Mouse (Mus musculus) forebrain, embryonic 12.5 days (tissue): ENCODE data around the gene Pelp1. TPM values are rescaled to one million over a fixed set of nuclear protein-coding genes. Genes with fewer than 3 reads are reported as not detected.
"Not testable (repeated sequence)": the region's sequence is repeated elsewhere in the genome, so short reads cannot be mapped to it uniquely, and the experiment has no call there.

Experiments used
- ATAC-seq: fragments of 200-750 bp; cut with Nextera tagmentation; 2 replicates; pipeline ENCODE4 v1.8.0; 2017; ENCODE audit warnings: moderate TSS enrichment; ENCODE audit not compliant: low FRiP score
- H3K27ac ChIP-seq: fragments of 300-500 bp; sonication (generic); 2 replicates; pipeline ENCODE4 v1.5.1; 2016; ENCODE audit warnings: mild to moderate bottlenecking
- H3K27me3 ChIP-seq: fragments of 300-500 bp; sonication (generic); 2 replicates; pipeline ENCODE4 v1.6.1; 2016; ENCODE audit warnings: mild to moderate bottlenecking
- H3K36me3 ChIP-seq: fragments of 300-500 bp; sonication (generic); replicated peaks from 2 replicates; pipeline ENCODE4 v1.6.1; 2016; ENCODE audit warnings: mild to moderate bottlenecking
- H3K4me1 ChIP-seq: fragments of 300-500 bp; sonication (generic); 2 replicates; pipeline ENCODE4 v1.6.1; 2016
- H3K4me2 ChIP-seq: fragments of 300-500 bp; sonication (generic); 2 replicates; pipeline ENCODE4 v1.6.1; 2016; ENCODE audit warnings: mild to moderate bottlenecking, moderate library complexity
- H3K4me3 ChIP-seq: fragments of 300-500 bp; sonication (generic); replicated peaks from 2 replicates; pipeline ENCODE4 v1.5.1; 2016; ENCODE audit warnings: mild to moderate bottlenecking
- H3K9ac ChIP-seq: fragments of 300-500 bp; sonication (generic); 2 replicates; pipeline ENCODE4 v1.6.1; 2016; ENCODE audit warnings: mild to moderate bottlenecking
- H3K9me3 ChIP-seq: fragments of 300-500 bp; sonication (generic); 2 replicates; pipeline ENCODE4 v1.6.1; 2016
- WGBS: fragments of 180-500 bp; shearing (Covaris S2); methylation state at CpG from one replicate; pipeline ENCODE4 v1.1.7; 2016; 5-methylcytosine and 5-hydroxymethylcytosine counted together
- polyA plus RNA-seq: library from polyadenylated mRNA; unstranded; fragments of >200 nt; fragmentation: Nextera tagmentation; extraction: Ambion mirVana; gene quantifications from 2 replicates; pipeline ENCODE4 v1.2.1, GENCODE M21; 2016

Pelp1 gene
- polyA plus RNA-seq, 1 experiment from 2014 or later: 40.3 TPM

- Histone ChIP-seq H3K36me3 (peaks cover 67% of the 10 kb centered on the region), H3K27me3 (no peaks in the 10 kb centered on the region), H3K9ac (no peak overlapping the region), H3K4me2 (no peak overlapping the region), H3K4me1 (peaks cover 13% of the 10 kb centered on the region), H3K27ac (no peak overlapping the region), H3K9me3 (no peaks in the 10 kb centered on the region), H3K4me3 (no peak overlapping the region)
- ATAC-seq: no peak
- WGBS: 91% methylated on average over 7 of the region's 7 CpGs
Measured at GRCm38 (mm10) chr11:70438728-70439374, 29.0 kb upstream of the Pelp1 start.

- H3K9ac ChIP-seq: no peak overlapping the region
- H3K4me1 ChIP-seq: peaks cover 23% of the 10 kb centered on the region
- H3K4me2 ChIP-seq: no peak overlapping the region
- H3K4me3 ChIP-seq: no peak overlapping the region
- H3K36me3 ChIP-seq: peaks cover 67% of the 10 kb centered on the region
- H3K27me3 ChIP-seq: no peaks in the 10 kb centered on the region
- H3K27ac ChIP-seq: no peak overlapping the region
- no peaks in the 10 kb centered on the region for H3K9me3 ChIP-seq
- WGBS: 87% methylated on average over 6 of the region's 6 CpGs
- ATAC-seq: no peak
Measured at GRCm38 (mm10) chr11:70437426-70437825, 27.6 kb upstream of the Pelp1 start.

GRCm38 (mm10) chr11:70435476-70435875 is 25.6 kb upstream of the Pelp1 start:
- Histone ChIP-seq H3K27me3 (no peaks in the 10 kb centered on the region), H3K9ac (no peak overlapping the region), H3K4me2 (no peak overlapping the region), H3K4me1 (peaks cover 30% of the 10 kb centered on the region), H3K9me3 (no peaks in the 10 kb centered on the region), H3K4me3 (no peak overlapping the region), H3K27ac (no peak overlapping the region), H3K36me3 (peaks cover 48% of the 10 kb centered on the region)
- 91% methylated on average over 5 of the region's 5 CpGs for WGBS
- ATAC-seq: no peak

- H3K27me3 ChIP-seq: no peaks in the 10 kb centered on the region
- no peak overlapping the region for H3K27ac ChIP-seq
- peak overlapping the region; percentile 83 for H3K4me2 ChIP-seq
- H3K4me1 ChIP-seq: peaks cover 30% of the 10 kb centered on the region
- 94% methylated on average over 3 of the region's 3 CpGs for WGBS
- peaks cover 32% of the 10 kb centered on the region for H3K36me3 ChIP-seq
- H3K4me3 ChIP-seq: 0 out of 2 replicates have a peak overlapping the region, but pooled peaks have one; percentile 82
- H3K9ac ChIP-seq: peak overlapping the region; percentile 87; the same call in 1 of the 2 replicates
- ATAC-seq: no peak
- no peaks in the 10 kb centered on the region for H3K9me3 ChIP-seq
Measured at GRCm38 (mm10) chr11:70433951-70434350, 24.1 kb upstream of the Pelp1 start.

- Histone ChIP-seq H3K27me3 (no peaks in the 10 kb centered on the region), H3K4me3 (peak overlapping the region; percentile 82), H3K36me3 (peaks cover 28% of the 10 kb centered on the region), H3K4me1 (peaks cover 30% of the 10 kb centered on the region), H3K4me2 (peak overlapping the region; percentile 83), H3K9ac (peak overlapping the region; percentile 87), H3K9me3 (no peaks in the 10 kb centered on the region), H3K27ac (no peak overlapping the region)
- ATAC-seq: no peak
- WGBS: 71% methylated on average over 1 of the region's 1 CpGs
Measured at GRCm38 (mm10) chr11:70433569-70433943, 23.7 kb upstream of the Pelp1 start.

GRCm38 (mm10) chr11:70432895-70433568 is 23.2 kb upstream of the Pelp1 start:
- Histone ChIP-seq H3K9ac (peak overlapping the region; percentile 87), H3K4me3 (peak overlapping the region; percentile 82), H3K4me2 (peak overlapping the region; percentile 83), H3K27ac (peak overlapping the region; percentile 89), H3K36me3 (peaks cover 23% of the 10 kb centered on the region), H3K4me1 (peaks cover 30% of the 10 kb centered on the region), H3K27me3 (no peaks in the 10 kb centered on the region), H3K9me3 (no peaks in the 10 kb centered on the region)
- WGBS: 6% methylated on average over 15 of the region's 15 CpGs
- peak; percentile 42 for ATAC-seq

- peaks cover 17% of the 10 kb centered on the region for H3K36me3 ChIP-seq
- no peaks in the 10 kb centered on the region for H3K9me3 ChIP-seq
- peak within 1 kb of the TSS; percentile 83 for H3K4me2 ChIP-seq
- under 1% methylated on average over 65 of the region's 75 CpGs for WGBS
- peak within 1 kb of the TSS; percentile 89 for H3K27ac ChIP-seq
- H3K27me3 ChIP-seq: no peaks in the 10 kb centered on the region
- peak within 1 kb of the TSS; percentile 82 for H3K4me3 ChIP-seq
- ATAC-seq: peak; percentile 94
- H3K9ac ChIP-seq: peak within 1 kb of the TSS; percentile 87
- H3K4me1 ChIP-seq: peaks cover 30% of the 10 kb centered on the region
Measured at GRCm38 (mm10) chr11:70432048-70432894, 22.4 kb upstream of the Pelp1 start, which contains the start of gene Arrb2. TSS of gene Arrb2 (plus strand) at chr11:70432635.

- no peak for ATAC-seq
- Histone ChIP-seq H3K4me1 (peaks cover 30% of the 10 kb centered on the region), H3K36me3 (peaks cover 10% of the 10 kb centered on the region), H3K9me3 (no peaks in the 10 kb centered on the region), H3K27ac (peak overlapping the region; percentile 89), H3K4me2 (peak overlapping the region; percentile 83), H3K27me3 (no peaks in the 10 kb centered on the region), H3K9ac (peak overlapping the region; percentile 44; the same call in 1 of the 2 replicates), H3K4me3 (peak overlapping the region; percentile 82; the same call in 1 of the 2 replicates)
- 30% methylated on average over 5 of the region's 5 CpGs for WGBS
Measured at GRCm38 (mm10) chr11:70431574-70431973, 21.7 kb upstream of the Pelp1 start.

- not testable (repeated sequence) for H3K4me1 ChIP-seq, H3K9me3 ChIP-seq, H3K36me3 ChIP-seq, H3K4me3 ChIP-seq, H3K27ac ChIP-seq, H3K27me3 ChIP-seq, H3K9ac ChIP-seq, ATAC-seq, H3K4me2 ChIP-seq
- 70% methylated on average over 6 of the region's 6 CpGs for WGBS
Measured at GRCm38 (mm10) chr11:70426598-70426997, 16.8 kb upstream of the Pelp1 start.

- Histone ChIP-seq H3K9ac (no peak overlapping the region), H3K4me3 (no peak overlapping the region), H3K9me3 (no peaks in the 10 kb centered on the region), H3K36me3 (no peaks in the 10 kb centered on the region), H3K27ac (no peak overlapping the region), H3K4me1 (no peaks in the 10 kb centered on the region), H3K27me3 (no peaks in the 10 kb centered on the region), H3K4me2 (no peak overlapping the region)
- ATAC-seq: no peak
- WGBS: 81% methylated on average over 5 of the region's 5 CpGs
Measured at GRCm38 (mm10) chr11:70419486-70419885, 9.7 kb upstream of the Pelp1 start.

GRCm38 (mm10) chr11:70418199-70418598 is 8.4 kb upstream of the Pelp1 start:
- WGBS: 61% methylated on average over 4 of the region's 4 CpGs
- no peaks in the 10 kb centered on the region for H3K9me3 ChIP-seq
- H3K4me2 ChIP-seq: no peak overlapping the region
- no peak overlapping the region for H3K4me3 ChIP-seq
- no peaks in the 10 kb centered on the region for H3K4me1 ChIP-seq
- no peak overlapping the region for H3K9ac ChIP-seq
- H3K27ac ChIP-seq: no peak overlapping the region
- H3K27me3 ChIP-seq: no peaks in the 10 kb centered on the region
- ATAC-seq: no peak
- H3K36me3 ChIP-seq: no peaks in the 10 kb centered on the region

GRCm38 (mm10) chr11:70413961-70414360 is 4.1 kb upstream of the Pelp1 start:
- H3K27ac ChIP-seq: no peak overlapping the region
- H3K27me3 ChIP-seq: no peaks in the 10 kb centered on the region
- H3K4me3 ChIP-seq: no peak overlapping the region
- H3K4me2 ChIP-seq: no peak overlapping the region
- no peaks in the 10 kb centered on the region for H3K36me3 ChIP-seq
- ATAC-seq: no peak
- no peaks in the 10 kb centered on the region for H3K9me3 ChIP-seq
- H3K9ac ChIP-seq: no peak overlapping the region
- 5% methylated on average over 3 of the region's 3 CpGs for WGBS
- H3K4me1 ChIP-seq: peaks cover 8% of the 10 kb centered on the region
